Mouse (Mus musculus): ENCODE data around the gene Pcif1. TPM values are rescaled to one million over a fixed set of nuclear protein-coding genes. Genes with fewer than 3 reads are reported as not detected.
"Not testable (repeated sequence)": the region's sequence is repeated elsewhere in the genome, so short reads cannot be mapped to it uniquely, and the experiment has no call there.

The Pcif1 gene
- total RNA-seq (2021) = 10 to 100 TPM; 21.0 to 25.8 TPM
- long read RNA-seq, experiment 1, full-length matches to known transcripts = 73 of 81 reads
- long read RNA-seq, experiment 1, partial matches to known transcripts = 4 of 81 reads
- long read RNA-seq, experiment 1, other reads (novel, unspliced or antisense) = 4 of 81 reads
- long read RNA-seq, experiment 2, full-length matches to known transcripts = 56 of 66 reads
- long read RNA-seq, experiment 2, partial matches to known transcripts = 7 of 66 reads
- long read RNA-seq, experiment 2, other reads (novel, unspliced or antisense) = 3 of 66 reads

DNA sequence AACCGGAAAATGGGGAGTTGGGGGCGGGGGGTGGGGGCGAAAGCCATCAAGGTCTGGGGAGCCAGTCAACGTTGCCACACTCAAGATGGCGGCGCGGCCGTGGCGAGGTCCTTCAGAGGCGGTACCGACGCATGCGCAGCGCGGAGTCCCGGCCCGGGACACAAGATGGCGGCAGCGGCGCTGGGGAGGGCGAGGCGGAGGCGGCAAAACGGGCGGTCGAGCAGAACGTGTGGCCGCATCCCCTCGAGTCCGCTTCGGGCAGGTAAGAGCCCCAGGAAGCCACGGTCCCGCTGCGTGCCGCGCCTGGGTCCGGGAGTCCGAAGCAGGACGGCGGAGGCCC lies at the start of gene Pcif1:
Pcif1 (plus strand) TSS at position 77 of the 340 bp plus-strand sequence.
- peak; percentile 89 for DNase-seq

DNA sequence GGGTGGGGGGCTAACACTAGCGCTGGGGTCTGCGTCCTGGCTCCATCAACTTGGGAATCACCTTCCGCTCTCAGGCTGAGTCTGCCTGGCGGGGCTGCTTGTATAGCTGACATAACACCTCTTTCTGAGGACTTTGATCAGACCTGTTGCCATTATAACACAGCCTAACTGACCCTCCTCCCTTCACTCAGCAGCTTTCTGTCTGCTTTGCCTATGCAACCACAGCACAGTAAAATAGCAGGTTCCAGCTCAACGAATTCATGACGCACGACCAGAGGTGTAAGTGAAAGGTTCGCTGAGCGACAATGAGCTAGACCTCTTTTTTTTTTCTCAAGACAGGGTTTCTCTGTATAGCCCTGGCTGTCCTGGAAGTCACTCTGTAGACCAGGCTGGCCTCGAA lies 48.1 kb upstream of the Pcif1 start:
- no peak for DNase-seq

DNA sequence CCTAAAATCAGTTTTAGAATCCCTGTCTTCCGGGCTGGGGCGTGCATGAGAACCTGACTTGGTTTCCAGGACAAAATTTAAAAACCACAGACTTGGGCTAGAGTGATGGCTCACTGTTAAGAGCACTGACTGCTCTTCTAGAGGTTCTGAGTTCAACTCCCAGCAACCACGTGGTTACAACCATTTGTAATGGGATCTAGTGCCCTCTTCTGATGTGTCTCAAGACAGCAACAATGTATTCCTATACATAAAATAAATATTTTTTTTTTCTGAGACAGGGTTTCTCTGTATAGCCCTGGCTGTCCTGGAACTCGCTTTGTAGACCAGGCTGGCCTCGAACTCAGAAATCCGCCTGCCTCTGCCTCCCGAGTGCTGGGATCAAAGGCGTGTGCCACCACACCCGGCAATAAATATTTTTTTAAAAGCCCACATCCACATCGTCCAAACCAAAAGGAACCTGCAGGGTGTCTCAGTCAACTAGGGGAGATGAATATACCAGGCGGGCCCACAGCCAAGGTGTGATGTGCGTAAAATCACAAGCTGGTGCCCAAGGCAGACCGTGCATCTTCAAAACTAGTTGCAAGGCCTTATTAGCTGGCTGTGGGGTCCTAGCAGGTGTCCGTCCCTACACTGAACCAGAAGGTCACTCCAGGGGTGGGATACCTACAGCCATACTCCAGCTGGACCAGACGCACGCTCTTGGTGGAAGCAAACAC lies 46.9 kb upstream of the Pcif1 start:
- no peak for DNase-seq

DNA sequence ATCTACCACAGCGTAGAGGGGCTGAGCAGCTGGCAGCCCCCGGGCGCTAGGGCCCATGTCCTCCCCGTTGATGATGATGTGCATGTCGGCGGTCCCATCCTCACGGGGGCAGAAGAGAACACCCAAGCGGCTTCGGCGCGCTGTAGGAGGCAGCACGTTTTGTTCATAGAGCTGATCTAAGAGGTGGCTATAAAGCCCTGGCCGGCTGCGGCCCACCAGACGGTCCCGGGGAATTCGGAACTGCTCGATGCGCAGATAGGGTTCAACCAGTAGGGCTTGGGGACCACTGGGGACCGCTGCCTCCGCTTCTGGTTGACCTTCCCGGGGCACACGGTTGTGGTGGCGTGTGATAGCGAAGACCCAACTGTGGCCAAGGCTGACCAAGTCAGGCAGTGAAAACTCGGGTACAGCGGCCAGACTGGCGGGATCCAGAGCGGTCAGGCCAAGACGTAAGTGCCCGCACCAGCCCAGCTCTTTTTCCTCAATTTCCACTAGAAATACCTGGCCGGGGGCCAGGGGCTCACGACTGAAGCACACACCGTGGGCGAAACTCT lies 46.3 kb upstream of the Pcif1 start, which contains the start of gene Ctsa:
Ctsa (plus strand) TSS at position 126 of the 554 bp plus-strand sequence.
- peak; percentile 74 for DNase-seq

DNA sequence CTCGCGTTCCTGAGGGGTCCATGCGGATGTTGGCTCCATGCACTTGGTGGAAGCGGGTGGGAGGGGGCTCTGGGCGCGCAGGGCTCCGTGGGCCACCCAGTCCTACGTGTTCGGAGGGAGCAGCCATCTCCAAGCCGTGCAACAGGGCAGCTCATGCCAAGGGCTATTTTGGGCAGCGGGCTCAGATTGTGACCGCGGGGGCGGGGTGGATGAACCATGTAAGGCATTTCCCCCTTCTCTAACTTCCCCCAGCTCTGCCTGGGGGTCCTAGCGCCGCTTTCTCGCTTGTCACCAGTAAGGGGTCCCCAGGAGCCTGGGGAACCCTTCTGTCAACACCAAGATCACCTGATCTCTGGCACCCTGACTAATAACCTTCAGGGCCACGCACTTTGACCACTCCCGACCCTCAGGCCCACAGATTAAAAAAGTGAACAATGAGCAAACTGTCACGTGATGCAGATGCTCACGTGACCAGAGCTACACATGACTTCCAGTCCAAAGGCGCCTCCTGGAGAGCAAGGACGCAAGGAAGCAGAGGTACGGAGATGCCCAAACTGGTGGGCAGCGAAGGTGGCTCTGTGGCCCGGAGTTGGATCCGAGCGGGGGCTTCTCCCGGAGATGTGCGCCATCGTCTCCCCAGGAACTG lies 45.7 kb upstream of the Pcif1 start, which contains the start of gene Neurl2:
Neurl2 (minus strand) TSS at position 143 of the 646 bp plus-strand sequence.
- peak; percentile 87 for DNase-seq

DNA sequence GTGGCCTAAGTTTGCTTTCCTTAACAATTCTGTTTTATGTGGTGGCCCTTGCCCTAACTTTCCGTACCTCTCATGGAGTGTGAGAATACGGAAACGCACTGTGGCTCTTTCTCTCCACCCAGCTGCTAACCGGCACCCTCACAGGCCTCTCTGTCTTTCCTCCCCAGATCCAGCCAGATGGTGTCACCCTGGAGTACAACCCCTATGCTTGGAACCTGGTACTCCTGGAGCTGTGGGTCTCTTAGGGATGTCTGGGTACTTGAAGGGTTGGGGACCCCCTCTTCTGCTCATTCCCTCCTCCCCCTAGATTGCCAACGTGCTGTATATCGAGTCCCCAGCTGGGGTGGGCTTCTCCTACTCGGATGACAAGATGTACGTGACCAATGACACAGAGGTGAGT lies 44.6 kb upstream of the Pcif1 start:
- no peak for DNase-seq

DNA sequence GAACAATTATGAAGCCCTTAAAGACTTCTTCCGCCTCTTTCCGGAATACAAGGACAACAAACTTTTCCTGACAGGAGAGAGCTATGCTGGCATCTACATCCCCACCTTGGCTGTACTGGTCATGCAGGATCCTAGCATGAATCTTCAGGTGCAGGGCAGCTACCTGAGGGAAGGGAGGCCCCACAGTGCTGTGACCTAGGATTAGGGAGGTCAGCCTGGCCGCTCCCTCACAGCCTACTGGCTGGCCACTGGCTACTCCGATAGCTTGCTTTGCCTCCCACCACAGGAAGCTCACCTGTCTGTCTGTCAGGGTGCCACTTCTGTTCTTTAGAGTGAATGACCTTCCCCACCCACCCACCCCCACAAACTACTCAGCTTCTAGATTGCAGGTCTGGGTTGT lies 43.9 kb upstream of the Pcif1 start:
- DNase-seq = no peak

DNA sequence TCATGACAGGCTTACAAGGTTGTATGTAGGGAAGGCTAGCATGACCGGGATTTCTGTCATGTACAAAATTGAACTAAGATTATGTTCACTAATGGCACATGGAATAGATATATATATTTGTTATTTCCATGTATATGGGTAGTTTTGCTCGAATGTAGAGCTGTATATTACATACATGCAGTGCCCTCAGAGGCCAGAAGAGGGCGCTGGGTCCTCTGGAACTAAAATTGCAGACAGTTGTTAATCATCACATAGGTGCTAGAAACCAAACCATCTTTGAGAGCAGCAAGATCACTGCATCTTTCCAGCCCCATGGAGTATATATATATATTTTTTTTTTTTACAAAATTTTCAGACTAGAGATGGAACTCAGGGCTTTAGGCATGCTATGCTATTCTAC lies 33.3 kb upstream of the Pcif1 start:
- DNase-seq = no peak

DNA sequence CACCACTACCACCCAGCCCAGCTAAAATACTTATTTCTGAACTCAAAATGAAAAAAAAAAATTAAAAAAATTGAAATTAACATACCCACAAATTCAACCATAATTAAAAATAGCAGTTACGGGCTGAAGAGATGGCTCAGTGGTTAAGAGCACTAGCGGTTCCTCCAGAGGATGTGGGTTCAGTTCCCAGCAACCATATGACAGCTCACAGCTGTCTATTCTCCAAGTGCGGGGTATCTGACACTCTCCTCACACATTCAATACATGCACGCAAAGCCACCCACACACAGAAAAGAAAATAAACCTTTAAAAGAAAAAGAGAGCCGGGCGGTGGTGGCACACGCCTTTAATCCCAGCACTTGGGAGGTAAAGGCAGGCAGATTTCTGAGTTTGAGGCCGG lies 29.0 kb upstream of the Pcif1 start:
- no peak for DNase-seq

DNA sequence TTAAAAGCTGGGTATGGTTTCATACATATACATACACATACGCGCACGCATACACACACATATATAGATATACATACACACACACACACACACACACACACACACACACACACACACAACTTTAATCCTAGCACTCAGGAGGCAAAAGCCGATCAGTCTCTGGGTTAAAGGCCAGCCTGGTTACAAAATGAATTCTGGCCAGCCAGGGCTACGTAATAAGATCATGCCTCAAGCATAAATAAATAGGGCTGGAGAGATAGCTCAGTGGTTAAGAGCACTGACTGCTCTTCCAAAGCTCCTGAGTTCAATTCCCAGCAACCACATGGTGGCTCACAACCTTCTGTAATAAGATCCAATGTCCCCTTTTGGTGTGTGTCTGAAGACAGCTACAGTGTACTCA lies 23.5 kb upstream of the Pcif1 start:
- DNase-seq = not testable (repeated sequence)

DNA sequence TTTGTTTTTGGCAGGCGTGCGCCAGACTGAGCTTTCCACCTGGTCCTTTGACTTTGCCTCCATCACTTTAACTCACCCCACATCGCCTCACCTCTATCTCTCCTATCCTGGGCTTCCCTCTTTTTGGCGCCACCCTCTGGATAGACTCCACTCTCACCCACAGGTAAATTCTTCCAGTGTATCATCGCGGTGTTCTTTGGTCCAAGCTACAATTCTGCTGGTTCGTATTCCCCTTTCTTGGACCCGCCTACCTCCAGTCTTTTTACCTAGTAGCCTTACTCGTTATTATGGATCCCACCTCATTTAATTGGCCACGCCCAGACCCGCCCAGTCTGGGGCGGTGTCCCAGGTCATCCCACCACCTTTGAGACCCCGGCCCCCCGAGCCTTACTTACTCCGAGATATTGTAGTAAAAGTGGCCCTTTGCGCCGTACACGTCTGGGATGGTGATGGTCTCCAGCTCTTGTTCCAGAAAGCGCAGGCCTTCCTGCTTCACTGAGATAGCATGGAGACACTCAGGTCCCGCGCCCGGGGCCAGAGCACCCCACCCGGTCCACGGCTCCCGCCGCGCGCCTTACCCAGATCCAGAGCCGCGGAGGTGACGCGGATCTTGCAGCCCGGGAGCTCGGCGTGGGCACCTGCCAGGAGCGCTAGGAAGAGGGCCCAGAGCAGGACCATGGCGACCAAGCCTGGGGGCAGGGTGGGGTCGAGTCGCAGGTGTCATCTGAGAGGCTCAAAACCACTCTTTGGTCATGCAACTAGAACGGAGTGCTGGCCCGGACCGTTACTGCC lies 22.6 kb upstream of the Pcif1 start:
- no peak for DNase-seq

DNA sequence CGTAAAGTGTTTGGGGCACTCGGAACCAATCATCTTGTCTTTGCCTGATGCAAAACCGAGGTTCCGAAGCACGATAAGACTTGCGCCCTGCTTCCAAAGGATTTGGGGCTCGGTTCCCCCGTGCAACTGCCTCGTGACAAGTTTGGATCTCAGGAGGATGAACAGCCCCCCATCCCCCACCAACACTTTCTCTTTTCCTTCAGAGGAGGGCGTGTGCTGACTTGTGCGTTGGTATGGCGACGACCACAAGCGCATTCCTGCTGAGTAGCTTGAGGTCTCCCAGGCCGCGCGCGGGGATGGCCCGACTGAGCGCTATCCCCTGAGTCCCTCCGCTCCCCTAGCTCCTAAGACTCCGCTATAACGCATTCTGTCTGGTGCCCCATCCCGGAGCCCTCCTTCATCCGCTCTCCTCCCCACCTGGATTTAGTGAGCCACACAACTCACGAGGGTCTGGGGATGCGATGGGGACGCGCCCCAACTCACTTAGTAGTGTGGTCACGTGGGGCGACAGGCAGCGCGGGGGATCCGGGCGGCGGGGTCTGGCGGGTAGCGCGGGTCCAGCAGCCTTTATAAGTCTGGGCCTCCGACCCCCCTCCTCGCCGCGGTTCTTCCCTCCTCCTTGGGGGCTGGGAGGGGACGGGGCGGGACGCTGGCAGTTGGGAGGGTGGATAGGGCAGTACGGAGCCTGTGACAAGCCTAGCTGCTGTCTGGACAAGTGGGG lies 21.8 kb upstream of the Pcif1 start, which contains the start of gene Pltp:
Pltp (minus strand) TSS at position 611 of the 721 bp plus-strand sequence.
- DNase-seq = peak; percentile 53

DNA sequence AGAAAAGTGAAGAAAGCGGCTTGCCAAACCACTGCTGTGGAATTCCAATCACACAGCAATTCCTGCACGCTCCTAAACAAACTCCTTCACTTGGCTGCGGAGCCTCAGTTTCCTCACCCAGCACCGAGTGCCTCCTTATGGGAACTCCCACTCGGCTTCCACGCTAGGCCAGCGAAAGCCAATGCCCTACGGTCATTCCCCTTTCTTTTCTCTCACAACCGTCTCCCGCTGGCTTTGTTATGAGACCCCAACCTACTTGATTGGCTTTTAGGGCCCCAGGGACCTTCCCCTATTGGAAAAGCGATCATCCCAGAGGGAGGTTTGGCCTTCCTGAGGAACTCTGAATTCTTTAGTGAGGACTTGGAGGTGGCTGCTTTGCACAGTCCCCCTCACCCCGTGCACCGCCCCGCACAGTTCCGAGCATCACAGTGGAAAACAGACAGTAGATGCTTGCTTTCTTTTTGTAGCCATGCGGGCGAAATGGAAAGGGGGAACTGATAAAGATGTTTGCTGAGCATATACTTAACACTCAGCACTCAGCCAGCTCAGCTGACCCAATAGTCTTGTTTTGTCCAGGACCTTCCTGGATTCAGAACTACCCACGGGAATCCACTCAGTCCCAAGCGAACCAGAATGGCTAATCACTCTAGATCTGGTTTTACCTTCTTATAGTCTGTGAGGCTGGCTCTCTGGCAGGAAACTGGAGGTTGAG lies 21.1 kb upstream of the Pcif1 start:
- no peak for DNase-seq

DNA sequence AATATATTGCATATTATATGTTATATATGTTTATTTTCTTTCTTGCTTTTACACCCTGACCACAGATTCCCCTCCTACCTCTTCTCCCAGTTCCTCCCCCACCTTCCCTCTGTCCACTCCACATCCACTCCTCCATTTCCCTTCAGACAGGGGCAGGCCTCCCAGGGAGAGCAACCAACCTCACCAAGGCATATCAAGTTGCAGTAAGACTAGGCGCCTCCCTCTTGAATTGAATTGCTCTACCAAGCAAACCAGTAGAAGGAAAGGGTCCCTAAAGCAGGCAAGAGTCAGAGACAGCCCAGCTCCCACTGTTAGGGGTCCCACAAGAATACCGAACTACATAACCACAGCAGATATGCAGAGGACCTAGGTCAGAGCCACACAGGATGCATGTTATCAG lies 19.9 kb upstream of the Pcif1 start:
- DNase-seq = no peak

DNA sequence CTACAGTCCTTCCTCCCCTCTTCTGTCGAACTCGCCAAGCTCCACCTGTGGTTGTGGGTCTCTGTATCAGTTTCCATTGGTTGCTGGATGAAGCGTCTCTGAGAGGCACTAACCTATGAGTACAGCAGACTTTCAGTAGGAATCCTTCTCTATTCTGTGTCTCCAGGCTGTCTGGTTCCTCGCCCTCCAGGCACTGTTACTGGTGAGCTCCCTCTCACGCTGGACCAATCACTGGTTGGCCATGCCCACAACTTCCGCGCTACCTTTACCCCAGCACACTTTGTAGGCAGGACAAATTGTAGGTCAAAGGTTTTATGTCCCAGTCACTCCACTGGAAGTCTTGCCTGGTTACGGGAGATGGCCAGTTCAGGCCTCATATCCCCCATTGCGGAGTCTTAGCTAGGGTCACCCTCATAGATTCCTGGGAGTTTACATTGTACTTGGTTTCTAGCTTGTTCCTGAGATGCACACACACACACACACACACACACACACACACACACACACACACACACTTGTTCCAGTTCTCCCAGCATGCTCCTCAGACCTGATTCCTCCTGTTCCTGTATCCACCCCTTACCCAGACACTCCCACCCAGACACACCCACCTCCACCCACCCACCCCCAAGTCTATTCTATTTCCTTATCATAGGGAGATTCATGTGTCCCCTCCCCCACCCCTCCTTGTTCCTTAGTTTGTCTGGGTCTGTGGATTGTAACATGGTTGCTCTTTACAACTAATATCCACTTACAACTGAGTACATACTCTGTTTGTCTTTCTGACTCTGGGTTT lies 19.3 kb upstream of the Pcif1 start:
- DNase-seq = no peak

DNA sequence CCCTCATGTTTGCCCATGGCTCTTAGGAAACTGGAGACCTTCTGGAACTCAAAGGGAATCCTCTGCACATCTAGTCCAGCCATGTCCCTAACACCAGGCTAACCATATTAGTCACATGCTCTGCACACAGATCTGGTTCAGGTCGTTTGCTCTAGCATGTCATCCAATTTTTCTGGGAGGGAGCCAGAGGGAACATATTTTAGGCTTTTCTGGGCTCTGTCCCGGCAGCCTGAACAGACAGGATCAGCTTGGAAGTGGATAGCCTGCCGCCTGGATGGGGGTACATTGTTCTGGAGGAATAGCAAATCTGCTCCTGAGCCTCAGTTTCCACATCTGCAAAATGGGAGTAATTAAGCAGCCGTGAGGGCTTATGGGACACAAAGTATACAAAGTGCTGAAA lies 18.0 kb upstream of the Pcif1 start:
- DNase-seq = no peak

DNA sequence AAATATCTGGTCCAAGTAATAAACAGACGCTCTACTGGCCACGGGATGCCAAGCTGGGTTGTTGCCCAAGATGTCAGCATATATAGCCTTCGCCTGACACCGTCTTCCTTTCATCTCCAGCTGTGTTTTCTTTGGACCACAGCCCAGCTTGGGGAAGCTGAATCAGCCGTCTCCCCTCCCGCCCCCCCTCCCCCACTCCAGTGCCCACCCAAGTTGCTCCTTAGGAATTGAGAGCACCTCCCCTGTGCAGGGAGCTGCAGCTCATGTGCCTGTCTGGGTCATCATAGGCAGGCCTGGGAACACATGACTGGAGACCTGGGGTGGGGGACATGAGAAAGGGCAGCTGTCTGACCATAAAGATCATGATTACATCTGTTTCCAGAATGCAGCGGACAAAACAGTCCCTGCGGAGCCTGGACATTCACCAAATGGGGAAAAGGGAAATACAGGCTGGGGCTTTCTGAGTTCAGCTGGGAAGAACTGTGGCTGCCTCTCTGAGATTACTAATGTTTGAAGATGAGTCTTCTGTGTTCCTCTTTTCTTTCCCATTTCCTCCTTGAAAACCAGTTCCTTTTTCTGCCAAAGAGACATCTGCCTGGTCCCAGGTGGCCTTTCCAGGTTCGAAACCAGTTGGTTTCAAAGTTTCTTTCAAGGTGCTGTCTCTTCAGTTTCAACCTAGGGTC lies 16.8 kb upstream of the Pcif1 start:
- peak; percentile 66 for DNase-seq

DNA sequence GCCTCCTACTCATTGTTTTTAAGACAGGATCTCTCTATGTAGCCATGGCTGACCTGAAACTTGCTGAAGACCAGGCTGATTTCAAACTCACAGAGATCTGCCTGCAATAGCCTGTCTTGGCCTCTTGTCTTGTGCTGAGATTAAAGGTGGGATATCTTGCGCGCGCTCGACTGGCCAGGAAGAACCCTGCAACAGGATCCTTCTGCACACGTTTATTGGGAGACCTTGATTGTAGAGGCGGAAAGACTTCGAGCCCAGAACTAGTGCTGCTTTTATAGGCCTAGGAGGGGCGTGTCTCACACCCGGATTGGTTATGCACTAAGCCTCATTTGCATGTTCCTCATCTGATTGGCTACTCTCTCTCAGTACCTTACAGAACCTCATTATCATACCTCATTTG lies 15.7 kb upstream of the Pcif1 start:
- not testable (repeated sequence) for DNase-seq

DNA sequence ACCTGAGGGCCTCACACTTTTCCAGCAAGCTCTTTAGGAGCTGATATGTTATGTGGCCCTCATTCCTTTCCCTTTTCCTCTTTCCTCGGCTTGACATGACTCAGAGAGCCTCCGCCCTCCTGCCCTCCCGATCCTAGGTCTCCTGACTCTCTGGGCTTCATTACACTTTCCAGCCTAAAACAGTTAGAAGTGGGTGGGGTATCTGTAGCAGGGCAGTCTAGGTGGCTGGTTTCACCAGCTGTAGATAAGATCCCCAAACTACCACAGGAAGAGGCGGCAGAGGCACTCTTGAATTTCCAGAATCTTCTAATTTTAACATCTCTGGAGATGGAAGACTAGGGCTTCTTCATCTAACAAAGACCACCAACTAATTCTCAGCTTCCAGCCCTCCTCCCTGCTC lies 14.5 kb upstream of the Pcif1 start:
- DNase-seq = no peak
